Mouse (Mus musculus) C3H10T1/2 (cell line): Measurements from ENCODE around the gene Pclo. TPM values are rescaled to one million over a fixed set of nuclear protein-coding genes. Genes with fewer than 3 reads are reported as not detected.

Experiments used
- polyA plus RNA-seq, 2 experiments: library from polyadenylated mRNA; unstranded; fragments of >200 nt; fragmentation: generic; extraction: Trizol; gene quantifications; one replicate each; pipeline ENCODE4 v1.2.1; 2012; ENCODE audit warnings: missing spikeins in 2 of 2

Pclo gene
- polyA plus RNA-seq, result under 1 TPM in 1 of 2 experiments, not detected in 1; under 0.01 TPM

GRCm38 (mm10) chr5:14514631-14515523 lies at the start of gene Pclo:
Gene Pclo, plus strand, starts transcription at chr5:14514918.

